ENCODE assay signal across 29 mouse cellular contexts in the genomic region with DNA sequence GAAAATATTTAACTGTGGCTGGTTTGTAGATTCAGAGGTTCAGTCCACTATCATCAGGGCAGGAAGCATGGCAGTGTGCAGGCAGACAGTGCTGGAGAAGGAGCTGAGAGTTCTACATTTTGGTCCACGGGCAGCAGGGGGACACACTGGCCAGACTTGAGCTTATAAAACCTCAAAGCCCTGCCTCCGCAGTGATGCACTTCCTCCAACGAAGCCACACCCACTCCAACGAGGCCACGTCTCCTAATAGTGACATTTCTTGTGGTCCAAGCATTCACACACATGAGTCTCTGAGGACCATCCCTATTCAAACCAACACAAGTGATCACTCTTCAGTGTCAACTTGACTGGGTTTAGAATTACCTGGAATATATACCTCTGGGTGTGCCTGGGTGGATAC. TPM values are rescaled to one million over a fixed set of nuclear protein-coding genes. Genes with fewer than 3 reads are reported as not detected.
DNase-seq lines count a peak whose midpoint lies in the region; ATAC-seq and TF ChIP-seq lines count a peak whose summit lies in the region.
"Had no signal": no experiment of that assay in that cellular context is flagged by ENCODE, and none has a peak within 500 bp of the region (broad histone marks: within the 10 kb centered on the region; RNA-seq: fewer than 3 reads in every experiment).

No protein-coding gene starts in this region.

- H3K27me3 ChIP-seq in splenic B cell, adult 2 months (ENCODE audit: control insufficient read depth, insufficient read depth, low read length, poor library complexity, severe bottlenecking) = no peaks in the 10 kb centered on the region
- H3K27me3 ChIP-seq in forebrain, embryonic 11.5 days (ENCODE audit: control insufficient read depth, insufficient read depth, low read length) = no peaks in the 10 kb centered on the region
- no peaks in the 10 kb centered on the region for H3K27me3 ChIP-seq in liver, embryonic 11.5 days (replicated peaks; ENCODE audit: control insufficient read depth, insufficient read depth, low read length)
- H3K27me3 ChIP-seq: embryonic facial prominence, embryonic 15.5 days; heart, embryonic 13.5 days; hindbrain, embryonic 15.5 days; intestine, embryonic 15.5 days; limb, embryonic 15.5 days; liver, embryonic 15.5 days; lung, embryonic 15.5 days had no signal

- no peaks in the 10 kb centered on the region; the same call in 1 of the 2 replicates for H3K36me3 ChIP-seq in splenic B cell, adult 2 months (ENCODE audit: control insufficient read depth, insufficient read depth, low read length, poor library complexity, severe bottlenecking)
- no peaks in the 10 kb centered on the region for H3K36me3 ChIP-seq in forebrain, embryonic 11.5 days (ENCODE audit: control insufficient read depth, insufficient read depth, low read length)
- H3K36me3 ChIP-seq in liver, embryonic 11.5 days (ENCODE audit: control insufficient read depth, insufficient read depth, low read length) = no peaks in the 10 kb centered on the region
- H3K36me3 ChIP-seq: embryonic facial prominence, embryonic 15.5 days; heart, embryonic 13.5 days; hindbrain, embryonic 15.5 days; intestine, embryonic 15.5 days; limb, embryonic 15.5 days; liver, embryonic 15.5 days; lung, embryonic 15.5 days had no signal

- DNase-seq in lung, postnatal 36 days = peak; percentile 27
- no peak for DNase-seq in lung, postnatal 14 days
- DNase-seq in splenic B cell, adult 2 months (ENCODE audit: low read depth, low spot score) = peak; percentile 33
- DNase-seq in layer of hippocampus, adult 9-11 months = no peak
- DNase-seq in forebrain, embryonic 11.5 days (ENCODE audit: low spot score) = no peak
- DNase-seq in liver, embryonic 11.5 days (ENCODE audit: low spot score) = no peak
- DNase-seq: adrenal gland, postnatal 14 days; cerebellum, adult 9-10 months; forebrain, postnatal 0 days; gastrocnemius, postnatal 25 days; heart, adult 2 months; kidney, adult 9 months; kidney, postnatal 25 days; left cerebral cortex, postnatal 4 days; midbrain, embryonic 14.5 days; right cerebral cortex, adult 18-20 months; right cerebral cortex, postnatal 4 days; thymus, adult 2 months had no signal

- peak overlapping the region; percentile 72 for H3K27ac ChIP-seq in bone marrow macrophage, adult 2 months (ENCODE audit: insufficient read depth, low read depth, low read length)
- H3K27ac ChIP-seq in forebrain, embryonic 11.5 days (ENCODE audit: low read depth, low read length) = no peak overlapping the region
- no peak overlapping the region for H3K27ac ChIP-seq in liver, embryonic 11.5 days (ENCODE audit: low read depth, low read length)
- H3K27ac ChIP-seq: embryonic facial prominence, embryonic 15.5 days; heart, adult 2 months; heart, embryonic 13.5 days; hindbrain, embryonic 15.5 days; intestine, embryonic 15.5 days; layer of hippocampus, adult 2 months; limb, embryonic 15.5 days; liver, embryonic 15.5 days; lung, embryonic 15.5 days had no signal

- peak; percentile 92 for ATAC-seq in megakaryocyte, adult 5-6 weeks (ENCODE audit: poor library complexity, severe bottlenecking)
- no peak for ATAC-seq in forebrain, embryonic 11.5 days (replicated peaks; ENCODE audit: low FRiP score)
- no peak for ATAC-seq in liver, embryonic 11.5 days (replicated peaks; ENCODE audit: low FRiP score)
- ATAC-seq: forebrain, postnatal 0 days; intestine, embryonic 15.5 days had no signal

- WGBS in forebrain, embryonic 11.5 days = 87% methylated on average over 5 of the region's 5 CpGs
- 53% methylated on average over 5 of the region's 5 CpGs for WGBS in liver, embryonic 11.5 days

- peaks cover 29% of the 10 kb centered on the region for H3K4me1 ChIP-seq in bone marrow macrophage, adult 2 months (ENCODE audit: control insufficient read depth, insufficient read depth, low read length)
- H3K4me1 ChIP-seq in forebrain, embryonic 11.5 days (replicated peaks; ENCODE audit: control insufficient read depth, insufficient read depth, low read length) = no peaks in the 10 kb centered on the region
- no peaks in the 10 kb centered on the region for H3K4me1 ChIP-seq in liver, embryonic 11.5 days (replicated peaks; ENCODE audit: control insufficient read depth, insufficient read depth, low read length)
- H3K4me1 ChIP-seq: embryonic facial prominence, embryonic 15.5 days; hindbrain, embryonic 15.5 days; intestine, embryonic 15.5 days; limb, embryonic 15.5 days; liver, embryonic 15.5 days; lung, embryonic 15.5 days had no signal

- no peak overlapping the region for H3K9ac ChIP-seq in forebrain, embryonic 11.5 days (ENCODE audit: low read length)
- no peak overlapping the region for H3K9ac ChIP-seq in liver, embryonic 11.5 days (ENCODE audit: low read depth, low read length)
- H3K9ac ChIP-seq: embryonic facial prominence, embryonic 15.5 days; forebrain, postnatal 0 days; heart, embryonic 13.5 days; hindbrain, embryonic 15.5 days; intestine, embryonic 15.5 days; limb, embryonic 15.5 days; liver, embryonic 15.5 days; lung, embryonic 15.5 days had no signal

- no peak for TF ChIP-seq POLR2A in bone marrow macrophage, adult 2 months (IDR thresholded peaks at IDR 0.05; ENCODE audit: borderline replicate concordance, low read depth, low read length)

- H3K4me3 ChIP-seq in bone marrow macrophage, adult 2 months (ENCODE audit: insufficient read depth, low read length) = no peak overlapping the region
- no peak overlapping the region for H3K4me3 ChIP-seq in forebrain, embryonic 11.5 days (ENCODE audit: low read depth, low read length)
- no peak overlapping the region for H3K4me3 ChIP-seq in liver, embryonic 11.5 days (ENCODE audit: low read depth, low read length)
- H3K4me3 ChIP-seq: embryonic facial prominence, embryonic 15.5 days; heart, adult 2 months; heart, embryonic 13.5 days; hindbrain, embryonic 15.5 days; intestine, embryonic 15.5 days; layer of hippocampus, adult 2 months; limb, embryonic 15.5 days; liver, embryonic 15.5 days; lung, embryonic 15.5 days; myocyte had no signal

- H3K4me2 ChIP-seq in forebrain, embryonic 11.5 days (ENCODE audit: low read depth, low read length, severe bottlenecking) = no peak overlapping the region
- no peak overlapping the region for H3K4me2 ChIP-seq in liver, embryonic 11.5 days
- H3K4me2 ChIP-seq: embryonic facial prominence, embryonic 15.5 days; heart, embryonic 13.5 days; hindbrain, embryonic 15.5 days; intestine, embryonic 15.5 days; limb, embryonic 15.5 days; liver, embryonic 15.5 days; lung, embryonic 15.5 days had no signal

- H3K9me3 ChIP-seq in forebrain, embryonic 11.5 days (ENCODE audit: control insufficient read depth, low read length) = no peaks in the 10 kb centered on the region
- H3K9me3 ChIP-seq in liver, embryonic 11.5 days (ENCODE audit: control insufficient read depth, low read length) = no peaks in the 10 kb centered on the region
- H3K9me3 ChIP-seq: embryonic facial prominence, embryonic 15.5 days; hindbrain, embryonic 15.5 days; intestine, embryonic 15.5 days; limb, embryonic 15.5 days; liver, embryonic 15.5 days; lung, embryonic 15.5 days had no signal

- TF ChIP-seq CTCF in bone marrow macrophage, adult 2 months (IDR thresholded peaks at IDR 0.05; ENCODE audit: low read depth, low read length) = no peak

RNA-seq across cellular contexts. Expression of a gene that starts 49.2 kb away (rescaled TPM):
- 26.4 and 29.6 TPM in 2 replicates for polyA plus RNA-seq in bone marrow macrophage, adult 2 months (2012; ENCODE audit: insufficient read depth, insufficient read length, missing spikeins)
- total RNA-seq in megakaryocyte, adult 5-6 weeks (2015) = 45.5 and 46.0 TPM in 2 replicates
- 52.5 and 62.5 TPM in 2 replicates for total RNA-seq in megakaryocyte, adult 5-6 weeks (2017)
- polyA plus RNA-seq in forebrain, embryonic 11.5 days (2014; fragmentation: Nextera tagmentation; extraction: Ambion mirVana) = 25.3 and 26.3 TPM in 2 replicates
- 19.1 and 20.1 TPM in 2 replicates for polyA plus RNA-seq in liver, embryonic 11.5 days (2014; fragmentation: Nextera tagmentation; extraction: Ambion mirVana)

Comparison
In these comparisons a context has a peak if more than half of its experiments do, and no peak if none do; other contexts are left out.
1. DNase-seq: peak in lung, postnatal 36 days (single experiment) and splenic B cell, adult 2 months (single experiment); none in lung, postnatal 14 days (single experiment), layer of hippocampus, adult 9-11 months (single experiment), forebrain, embryonic 11.5 days (single experiment) and liver, embryonic 11.5 days (single experiment).